Mouse (Mus musculus) CH12.LX (cell line): ENCODE results near the gene Sgo2a.

ENCODE experiments used
- BHLHE40 ChIP-seq: IDR thresholded peaks from 2 replicates; pipeline ENCODE4 v1.6.1; 2011; ENCODE audit warnings: mild to moderate bottlenecking, low read depth, low read length, improper control_type of control experiment
- CHD2 ChIP-seq: IDR thresholded peaks from 2 replicates; pipeline ENCODE4 v1.6.1; 2011; ENCODE audit warnings: low read length, improper control_type of control experiment
- CTCF ChIP-seq, 2 experiments: IDR thresholded peaks in 1 of 2; conservative IDR thresholded peaks in 1 of 2; 2 replicates each; pipeline ENCODE4 v1.5.1; 2011 to 2012; ENCODE audit warnings: low read depth in 2 of 2, low read length in 2 of 2, improper control_type of control experiment in 1 of 2, inconsistent platforms in 1 of 2, mild to moderate bottlenecking in 1 of 2, moderate library complexity in 1 of 2
- EP300 ChIP-seq: IDR thresholded peaks from 2 replicates; pipeline ENCODE4 v1.6.1; 2011; ENCODE audit warnings: low read length, improper control_type of control experiment
- HCFC1 ChIP-seq: IDR thresholded peaks from 2 replicates; pipeline ENCODE4 v1.6.1; 2012; ENCODE audit warnings: low read depth, mild to moderate bottlenecking, inconsistent platforms, low read length, improper control_type of control experiment
- MEF2A ChIP-seq: IDR thresholded peaks from 2 replicates; pipeline ENCODE4 v1.6.1; 2014; ENCODE audit warnings: low read depth, mild to moderate bottlenecking, inconsistent platforms, low read length, improper control_type of control experiment, borderline replicate concordance
- MXI1 ChIP-seq: IDR thresholded peaks from 2 replicates; pipeline ENCODE4 v1.6.1; 2011; ENCODE audit warnings: mild to moderate bottlenecking, low read depth, low read length, improper control_type of control experiment
- NELFE ChIP-seq: IDR thresholded peaks from 2 replicates; pipeline ENCODE4 v1.6.1; 2011; ENCODE audit warnings: low read depth, low read length, improper control_type of control experiment
- POLR2A ChIP-seq: IDR thresholded peaks from 2 replicates; pipeline ENCODE4 v1.6.1; 2011; ENCODE audit warnings: low read depth, mild to moderate bottlenecking, improper control_type of control experiment, low read length
- SIN3A ChIP-seq: IDR thresholded peaks from 2 replicates; pipeline ENCODE4 v1.6.1; 2012; ENCODE audit warnings: low read length, improper control_type of control experiment, inconsistent platforms
- TBP ChIP-seq: conservative IDR thresholded peaks from 2 replicates; pipeline ENCODE4 v1.6.1; 2011; ENCODE audit warnings: low read depth, low read length, improper control_type of control experiment
- ZC3H11A ChIP-seq: IDR thresholded peaks from 2 replicates; pipeline ENCODE4 v1.6.1; 2012; ENCODE audit warnings: low read depth, mild to moderate bottlenecking, inconsistent platforms, low read length, improper control_type of control experiment
- ZNF384 ChIP-seq: IDR thresholded peaks from 2 replicates; pipeline ENCODE4 v1.6.1; 2012; ENCODE audit warnings: low read depth, low read length, improper control_type of control experiment, inconsistent platforms

- TF ChIP-seq CTCF (conservative IDR thresholded peaks at IDR 0.05 in 1 of 2, IDR thresholded peaks at IDR 0.05 in 1 of 2; ENCODE audit: low read depth in 2 of 2, low read length in 2 of 2) (no peak), EP300 (peak; percentile 28; the same call in 1 of the 2 replicates), NELFE (no peak), SIN3A (no peak), CHD2 (no peak), ZC3H11A (no peak), HCFC1 (no peak), BHLHE40 (no peak), MEF2A (no peak), TBP (no peak), POLR2A (no peak), MXI1 (no peak), ZNF384 (no peak)
Observed at GRCm38 (mm10) chr1:58029636-58030117, 33.9 kb downstream of the Sgo2a start, which contains the start of gene Aox1.
